Mouse (Mus musculus) liver, embryonic 11.5 days (tissue): Measurements from ENCODE around the gene Arxes2. TPM values are rescaled to one million over a fixed set of nuclear protein-coding genes. Genes with fewer than 3 reads are reported as not detected.
"Not testable (repeated sequence)": the region's sequence is repeated elsewhere in the genome, so short reads cannot be mapped to it uniquely, and the experiment has no call there.

ENCODE experiments used
- ATAC-seq: fragments of 200-750 bp; cut with Nextera tagmentation; replicated peaks from 2 replicates; pipeline ENCODE4 v1.8.0; 2017; ENCODE audit warnings: moderate number of reproducible peaks, mild to moderate bottlenecking, moderate TSS enrichment, moderate library complexity; ENCODE audit not compliant: low FRiP score
- DNase-seq: peaks from one replicate; pipeline ENCODE4 v3.0.0-alpha.2; 2017; ENCODE audit warnings: low spot score
- H3K27ac ChIP-seq: fragments of 300-500 bp; sonication (generic); 2 replicates; pipeline ENCODE4 v1.5.1; 2014; ENCODE audit warnings: mild to moderate bottlenecking, low read depth, low read length, control low read depth
- H3K27me3 ChIP-seq: fragments of 300-500 bp; sonication (generic); replicated peaks from 2 replicates; pipeline ENCODE4 v1.6.1; 2014; ENCODE audit warnings: low read length, mixed read lengths; ENCODE audit not compliant: control insufficient read depth, insufficient read depth
- H3K36me3 ChIP-seq: fragments of 300-500 bp; sonication (generic); 2 replicates; pipeline ENCODE4 v1.6.1; 2014; ENCODE audit warnings: mild to moderate bottlenecking, low read length, moderate library complexity, mixed read lengths; ENCODE audit not compliant: control insufficient read depth, insufficient read depth
- H3K4me1 ChIP-seq: fragments of 300-500 bp; sonication (generic); replicated peaks from 2 replicates; pipeline ENCODE4 v1.6.1; 2014; ENCODE audit warnings: low read length, mixed read lengths; ENCODE audit not compliant: control insufficient read depth, insufficient read depth
- H3K4me2 ChIP-seq: fragments of 300-500 bp; sonication (generic); 2 replicates; pipeline ENCODE4 v1.6.1; 2014; ENCODE audit warnings: mild to moderate bottlenecking, control low read depth, moderate library complexity
- H3K4me3 ChIP-seq: fragments of 300-500 bp; sonication (generic); 2 replicates; pipeline ENCODE4 v1.5.1; 2014; ENCODE audit warnings: low read depth, low read length, control low read depth
- H3K9ac ChIP-seq: fragments of 300-500 bp; sonication (generic); 2 replicates; pipeline ENCODE4 v1.6.1; 2014; ENCODE audit warnings: low read depth, low read length, control low read depth
- H3K9me3 ChIP-seq: fragments of 300-500 bp; sonication (generic); 2 replicates; pipeline ENCODE4 v1.6.1; 2016; ENCODE audit warnings: low read length, inconsistent platforms, mixed read lengths; ENCODE audit not compliant: control insufficient read depth
- WGBS: fragments of 180-500 bp; shearing (Covaris S2); extraction: QIAGEN DNeasy Blood & Tissue Kit; methylation state at CpG from one replicate; pipeline ENCODE4 v1.1.7; 2014; 5-methylcytosine and 5-hydroxymethylcytosine counted together
- polyA plus RNA-seq: library from polyadenylated mRNA; unstranded; fragments of >200 nt; fragmentation: Nextera tagmentation; extraction: Ambion mirVana; gene quantifications from 2 replicates; pipeline ENCODE4 v1.2.1, GENCODE M21; 2014

The Arxes2 gene
- polyA plus RNA-seq, 1 experiment from 2014 or later, result 51.6 TPM

- Histone ChIP-seq H3K27me3 (no peaks in the 10 kb centered on the region), H3K36me3 (no peaks in the 10 kb centered on the region), H3K9me3 (no peaks in the 10 kb centered on the region), H3K27ac (no peak overlapping the region), H3K4me1 (no peaks in the 10 kb centered on the region), H3K9ac (no peak overlapping the region), H3K4me2 (no peak overlapping the region), H3K4me3 (no peak overlapping the region)
- DNase-seq (no peak), ATAC-seq (no peak)
- 26% methylated on average over 3 of the region's 3 CpGs for WGBS
Observed at GRCm38 (mm10) chrX:135963629-135964028, 30.0 kb upstream of the Arxes2 start.

GRCm38 (mm10) chrX:135973597-135974423 lies 19.8 kb upstream of the Arxes2 start:
- H3K9ac ChIP-seq, result no peak overlapping the region
- H3K4me2 ChIP-seq, result no peak overlapping the region
- H3K9me3 ChIP-seq, result no peaks in the 10 kb centered on the region
- no peak overlapping the region for H3K27ac ChIP-seq
- H3K27me3 ChIP-seq, result no peaks in the 10 kb centered on the region
- DNase-seq (no peak), ATAC-seq (no peak)
- H3K4me3 ChIP-seq, result no peak overlapping the region
- 74% methylated on average over 10 of the region's 10 CpGs for WGBS
- H3K4me1 ChIP-seq, result no peaks in the 10 kb centered on the region
- H3K36me3 ChIP-seq, result no peaks in the 10 kb centered on the region; the same call in 1 of the 2 replicates

- DNase-seq, result no peak
- Histone ChIP-seq H3K9me3 (no peaks in the 10 kb centered on the region), H3K4me2 (no peak overlapping the region), H3K36me3 (no peaks in the 10 kb centered on the region; the same call in 1 of the 2 replicates), H3K9ac (no peak overlapping the region), H3K27ac (no peak overlapping the region), H3K4me3 (no peak overlapping the region), H3K27me3 (no peaks in the 10 kb centered on the region), H3K4me1 (no peaks in the 10 kb centered on the region)
- ATAC-seq, result no peak
- WGBS, result 67% methylated on average over 20 of the region's 20 CpGs
Observed at GRCm38 (mm10) chrX:135974424-135975225, 19.0 kb upstream of the Arxes2 start.

GRCm38 (mm10) chrX:135975226-135975552 lies 18.4 kb upstream of the Arxes2 start:
- Histone ChIP-seq H3K27ac (no peak overlapping the region), H3K4me3 (no peak overlapping the region), H3K4me1 (no peaks in the 10 kb centered on the region), H3K36me3 (no peaks in the 10 kb centered on the region; the same call in 1 of the 2 replicates), H3K27me3 (no peaks in the 10 kb centered on the region), H3K9ac (no peak overlapping the region), H3K4me2 (no peak overlapping the region), H3K9me3 (no peaks in the 10 kb centered on the region)
- ATAC-seq, result no peak
- 22% methylated on average over 8 of the region's 8 CpGs for WGBS
- peak; percentile 40 for DNase-seq

GRCm38 (mm10) chrX:135984539-135985260 lies 8.9 kb upstream of the Arxes2 start:
- no peak overlapping the region for H3K4me2 ChIP-seq
- WGBS, result 82% methylated on average over 6 of the region's 6 CpGs
- ATAC-seq, result no peak
- H3K4me3 ChIP-seq, result no peak overlapping the region
- H3K9me3 ChIP-seq, result no peaks in the 10 kb centered on the region
- no peaks in the 10 kb centered on the region for H3K4me1 ChIP-seq
- H3K27me3 ChIP-seq, result no peaks in the 10 kb centered on the region
- no peak for DNase-seq
- H3K9ac ChIP-seq, result no peak overlapping the region
- no peaks in the 10 kb centered on the region for H3K36me3 ChIP-seq
- no peak overlapping the region for H3K27ac ChIP-seq

GRCm38 (mm10) chrX:135986267-135986666 lies 7.4 kb upstream of the Arxes2 start:
- no peaks in the 10 kb centered on the region for H3K36me3 ChIP-seq
- H3K9ac ChIP-seq, result no peak overlapping the region
- H3K27ac ChIP-seq, result no peak overlapping the region
- no peaks in the 10 kb centered on the region for H3K27me3 ChIP-seq
- no peak overlapping the region for H3K4me2 ChIP-seq
- no peaks in the 10 kb centered on the region for H3K4me1 ChIP-seq
- H3K4me3 ChIP-seq, result no peak overlapping the region
- WGBS, result 68% methylated on average over 3 of the region's 3 CpGs
- ATAC-seq, result no peak
- H3K9me3 ChIP-seq, result no peaks in the 10 kb centered on the region
- no peak for DNase-seq

- Histone ChIP-seq H3K4me3 (no peak overlapping the region), H3K9me3 (no peaks in the 10 kb centered on the region), H3K4me1 (no peaks in the 10 kb centered on the region), H3K9ac (no peak overlapping the region), H3K27me3 (no peaks in the 10 kb centered on the region), H3K4me2 (no peak overlapping the region), H3K27ac (no peak overlapping the region), H3K36me3 (no peaks in the 10 kb centered on the region)
- ATAC-seq (no peak), DNase-seq (no peak)
- 74% methylated on average over 2 of the region's 2 CpGs for WGBS
Observed at GRCm38 (mm10) chrX:135990661-135991060, 3.0 kb upstream of the Arxes2 start.

GRCm38 (mm10) chrX:135993192-135993594 lies 431 bp upstream of the Arxes2 start:
- not testable (repeated sequence) for H3K9me3 ChIP-seq, H3K4me1 ChIP-seq, H3K27ac ChIP-seq, H3K36me3 ChIP-seq, H3K27me3 ChIP-seq, H3K4me3 ChIP-seq, H3K9ac ChIP-seq, H3K4me2 ChIP-seq
- peak; percentile 34 for DNase-seq
- peak; percentile 83 for ATAC-seq
- 56% methylated on average over 2 of the region's 3 CpGs for WGBS
